Mouse (Mus musculus): ENCODE measurements around the gene Rrp12. TPM values are rescaled to one million over a fixed set of nuclear protein-coding genes. Genes with fewer than 3 reads are reported as not detected.

Rrp12 gene
- polyA plus RNA-seq, 1 experiment from 2014 or later, result 6.3 TPM

- DNase-seq (ENCODE audit: low spot score) (peak; percentile 11), ATAC-seq (ENCODE audit: low FRiP score, low TSS enrichment) (no peak)
- 80% methylated on average over 13 of the region's 13 CpGs for WGBS
- H3K27ac ChIP-seq (replicated peaks), result no peak overlapping the region
- H3K4me3 ChIP-seq (ENCODE audit: low read depth, low read length), result no peak overlapping the region
- H3K36me3 ChIP-seq (ENCODE audit: control insufficient read depth, insufficient read depth, low read length), result no peaks in the 10 kb centered on the region
- no peak overlapping the region for H3K9ac ChIP-seq (ENCODE audit: low read length)
- H3K9me3 ChIP-seq (ENCODE audit: control insufficient read depth, low read length), result no peaks in the 10 kb centered on the region
- no peaks in the 10 kb centered on the region for H3K4me1 ChIP-seq (replicated peaks; ENCODE audit: control insufficient read depth, insufficient read depth)
- TF ChIP-seq EP300 (optimal IDR thresholded peaks at IDR 0.05), result no peak
- TF ChIP-seq CTCF (IDR thresholded peaks at IDR 0.05; ENCODE audit: low read depth), result no peak
- no peaks in the 10 kb centered on the region for H3K27me3 ChIP-seq (ENCODE audit: control insufficient read depth, insufficient read depth, low read length)
- H3K4me2 ChIP-seq (replicated peaks; ENCODE audit: low read depth), result no peak overlapping the region
Measured at GRCm38 (mm10) chr19:41832501-41833201, 63.3 kb downstream of the Rrp12 start.

- Histone ChIP-seq H3K27me3 (ENCODE audit: control insufficient read depth, insufficient read depth, low read length) (no peaks in the 10 kb centered on the region), H3K9me3 (ENCODE audit: control insufficient read depth, low read length) (no peaks in the 10 kb centered on the region), H3K9ac (ENCODE audit: low read length) (0 out of 2 replicates have a peak overlapping the region, but pooled peaks have one; percentile 13), H3K27ac (replicated peaks) (no peak overlapping the region), H3K4me3 (ENCODE audit: low read depth, low read length) (peak overlapping the region; percentile 69), H3K4me2 (replicated peaks; ENCODE audit: low read depth) (peak overlapping the region; percentile 100), H3K4me1 (replicated peaks; ENCODE audit: control insufficient read depth, insufficient read depth) (no peaks in the 10 kb centered on the region), H3K36me3 (ENCODE audit: control insufficient read depth, insufficient read depth, low read length) (no peaks in the 10 kb centered on the region)
- no peak for ATAC-seq (ENCODE audit: low FRiP score, low TSS enrichment)
- WGBS, result 24% methylated on average over 14 of the region's 14 CpGs
- TF ChIP-seq EP300 (optimal IDR thresholded peaks at IDR 0.05) (no peak), CTCF (IDR thresholded peaks at IDR 0.05; ENCODE audit: low read depth) (no peak)
- DNase-seq (ENCODE audit: low spot score), result peak; percentile 20
Measured at GRCm38 (mm10) chr19:41831718-41832391, 64.1 kb downstream of the Rrp12 start.

- 5% methylated on average over 19 of the region's 19 CpGs for WGBS
- no peaks in the 10 kb centered on the region for H3K4me1 ChIP-seq (replicated peaks; ENCODE audit: control insufficient read depth, insufficient read depth)
- peak overlapping the region; percentile 100 for H3K4me2 ChIP-seq (replicated peaks; ENCODE audit: low read depth)
- no peaks in the 10 kb centered on the region for H3K36me3 ChIP-seq (ENCODE audit: control insufficient read depth, insufficient read depth, low read length)
- ATAC-seq (ENCODE audit: low FRiP score, low TSS enrichment) (no peak), DNase-seq (ENCODE audit: low spot score) (peak; percentile 69)
- peak overlapping the region; percentile 76 for H3K9ac ChIP-seq (ENCODE audit: low read length)
- TF ChIP-seq EP300 (optimal IDR thresholded peaks at IDR 0.05) (no peak), CTCF (IDR thresholded peaks at IDR 0.05; ENCODE audit: low read depth) (no peak)
- H3K27me3 ChIP-seq (ENCODE audit: control insufficient read depth, insufficient read depth, low read length), result no peaks in the 10 kb centered on the region
- H3K27ac ChIP-seq (replicated peaks), result peak overlapping the region; percentile 90; the same call in 1 of the 2 replicates
- no peaks in the 10 kb centered on the region for H3K9me3 ChIP-seq (ENCODE audit: control insufficient read depth, low read length)
- peak overlapping the region; percentile 69 for H3K4me3 ChIP-seq (ENCODE audit: low read depth, low read length)
Measured at GRCm38 (mm10) chr19:41831101-41831570, 64.8 kb downstream of the Rrp12 start.

GRCm38 (mm10) chr19:41830106-41831031 is 65.6 kb downstream of the Rrp12 start:
- ATAC-seq (ENCODE audit: low FRiP score, low TSS enrichment) (peak; percentile 57), DNase-seq (ENCODE audit: low spot score) (peak; percentile 51)
- under 1% methylated on average over 90 of the region's 112 CpGs for WGBS

GRCm38 (mm10) chr19:41829381-41830105 is 66.4 kb downstream of the Rrp12 start, which contains the start of gene Frat1:
Gene Frat1, plus strand, starts transcription at chr19:41829970.
- H3K9me3 ChIP-seq (ENCODE audit: control insufficient read depth, low read length), result no peaks in the 10 kb centered on the region
- ATAC-seq (ENCODE audit: low FRiP score, low TSS enrichment), result peak; percentile 92
- peak within 1 kb of the TSS; percentile 76 for H3K9ac ChIP-seq (ENCODE audit: low read length)
- H3K36me3 ChIP-seq (ENCODE audit: control insufficient read depth, insufficient read depth, low read length), result no peaks in the 10 kb centered on the region
- peak within 1 kb of the TSS; percentile 100 for H3K4me2 ChIP-seq (replicated peaks; ENCODE audit: low read depth)
- 2% methylated on average over 37 of the region's 39 CpGs for WGBS
- DNase-seq (ENCODE audit: low spot score), result peak; percentile 92
- H3K4me1 ChIP-seq (replicated peaks; ENCODE audit: control insufficient read depth, insufficient read depth), result no peaks in the 10 kb centered on the region
- H3K27ac ChIP-seq (replicated peaks), result peak within 1 kb of the TSS; percentile 90
- H3K27me3 ChIP-seq (ENCODE audit: control insufficient read depth, insufficient read depth, low read length), result no peaks in the 10 kb centered on the region
- no peak for TF ChIP-seq EP300 (optimal IDR thresholded peaks at IDR 0.05)
- TF ChIP-seq CTCF (IDR thresholded peaks at IDR 0.05; ENCODE audit: low read depth), result peak; percentile 19; the same call in 1 of the 2 replicates
- peak within 1 kb of the TSS; percentile 69 for H3K4me3 ChIP-seq (ENCODE audit: low read depth, low read length)

More at GRCm38 (mm10) chr19:41830106-41831031, 65.6 kb downstream of the Rrp12 start:
- no peaks in the 10 kb centered on the region for H3K27me3 ChIP-seq (ENCODE audit: control insufficient read depth, insufficient read depth, low read length)
- H3K36me3 ChIP-seq (ENCODE audit: control insufficient read depth, insufficient read depth, low read length), result no peaks in the 10 kb centered on the region
- H3K4me1 ChIP-seq (replicated peaks; ENCODE audit: control insufficient read depth, insufficient read depth), result no peaks in the 10 kb centered on the region
- H3K4me3 ChIP-seq (ENCODE audit: low read depth, low read length), result peak overlapping the region; percentile 69
- peak overlapping the region; percentile 76 for H3K9ac ChIP-seq (ENCODE audit: low read length)
- peak overlapping the region; percentile 90 for H3K27ac ChIP-seq (replicated peaks)
- H3K9me3 ChIP-seq (ENCODE audit: control insufficient read depth, low read length), result no peaks in the 10 kb centered on the region
- TF ChIP-seq CTCF (IDR thresholded peaks at IDR 0.05; ENCODE audit: low read depth) (peak; percentile 27), EP300 (optimal IDR thresholded peaks at IDR 0.05) (no peak)
- peak overlapping the region; percentile 100 for H3K4me2 ChIP-seq (replicated peaks; ENCODE audit: low read depth)

All from stomach, postnatal 0 days (tissue).